Mouse (Mus musculus) lung, adult 2 months (tissue): ENCODE measurements around the gene Zfp91.

Source experiments
- CTCF ChIP-seq: fragments of 200-500 bp; IDR thresholded peaks from 2 replicates; pipeline ENCODE4 v1.5.1; 2011; ENCODE audit warnings: mild to moderate bottlenecking, low read length, control low read depth; ENCODE audit not compliant: insufficient read depth
- POLR2A ChIP-seq: fragments of 200-500 bp; IDR thresholded peaks from 2 replicates; pipeline ENCODE4 v1.6.1; 2011; ENCODE audit warnings: low read depth, mild to moderate bottlenecking, control low read depth, low read length, borderline replicate concordance; ENCODE audit errors: extremely low read depth

DNA sequence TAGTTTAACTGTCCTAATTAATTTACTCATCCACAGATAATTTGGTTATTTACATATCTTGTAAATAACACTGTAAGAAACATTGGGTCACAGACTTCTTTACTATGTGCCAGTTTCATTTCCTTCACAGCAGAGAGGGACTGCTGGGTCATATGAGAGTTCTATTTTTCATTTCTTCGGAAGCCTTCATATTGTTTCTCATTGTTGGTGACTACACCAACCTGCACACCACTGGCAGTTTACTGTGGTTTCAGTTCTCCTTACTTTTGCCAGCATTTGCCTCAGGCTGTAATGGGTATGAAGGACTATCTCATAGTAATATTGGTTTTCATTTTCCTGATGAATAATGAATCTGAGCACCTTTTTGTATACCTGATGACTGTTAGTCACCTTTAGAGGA, 22.6 kb upstream of the Zfp91 start:
- TF ChIP-seq POLR2A (no peak), CTCF (no peak)
